Mouse (Mus musculus): ENCODE measurements around the gene Pakap. TPM values are rescaled to one million over a fixed set of nuclear protein-coding genes. Genes with fewer than 3 reads are reported as not detected.
A peak's percentile ranks its signal among the peaks of the same experiment; 100 is the strongest.

Gene Pakap
- polyA plus RNA-seq, 1 experiment, result 1.9 TPM

- DNase-seq (ENCODE audit: low read depth), result no peak
These were observed 17.8 kb upstream of the Pakap start for GRCm38 (mm10) chr4:57550216-57550615.

GRCm38 (mm10) chr4:57557102-57557501, 10.9 kb upstream of the Pakap start:
- TF ChIP-seq POLR2A (IDR thresholded peaks at IDR 0.05; ENCODE audit: borderline replicate concordance, extremely low read depth, insufficient read depth, insufficient read length, poor library complexity, severe bottlenecking), result no peak
- no peak for TF ChIP-seq CTCF (IDR thresholded peaks at IDR 0.05; ENCODE audit: borderline replicate concordance, extremely low read depth, insufficient read depth, insufficient read length)
- no peak for DNase-seq (ENCODE audit: low read depth)

More at GRCm38 (mm10) chr4:57550216-57550615, 17.8 kb upstream of the Pakap start:
- TF ChIP-seq POLR2A (IDR thresholded peaks at IDR 0.05; ENCODE audit: borderline replicate concordance, extremely low read depth, insufficient read depth, insufficient read length, poor library complexity, severe bottlenecking), result no peak
- TF ChIP-seq CTCF (IDR thresholded peaks at IDR 0.05; ENCODE audit: borderline replicate concordance, extremely low read depth, insufficient read depth, insufficient read length), result no peak

GRCm38 (mm10) chr4:57559438-57559837, 8.5 kb upstream of the Pakap start:
- TF ChIP-seq CTCF (IDR thresholded peaks at IDR 0.05; ENCODE audit: borderline replicate concordance, extremely low read depth, insufficient read depth, insufficient read length), result no peak
- TF ChIP-seq POLR2A (IDR thresholded peaks at IDR 0.05; ENCODE audit: borderline replicate concordance, extremely low read depth, insufficient read depth, insufficient read length, poor library complexity, severe bottlenecking), result no peak
- no peak for DNase-seq (ENCODE audit: low read depth)

GRCm38 (mm10) chr4:57560010-57560409, 8.0 kb upstream of the Pakap start:
- no peak for DNase-seq (ENCODE audit: low read depth)
- TF ChIP-seq CTCF (IDR thresholded peaks at IDR 0.05; ENCODE audit: borderline replicate concordance, extremely low read depth, insufficient read depth, insufficient read length) (no peak), POLR2A (IDR thresholded peaks at IDR 0.05; ENCODE audit: borderline replicate concordance, extremely low read depth, insufficient read depth, insufficient read length, poor library complexity, severe bottlenecking) (no peak)

GRCm38 (mm10) chr4:57561055-57561454, 6.9 kb upstream of the Pakap start:
- no peak for TF ChIP-seq POLR2A (IDR thresholded peaks at IDR 0.05; ENCODE audit: borderline replicate concordance, extremely low read depth, insufficient read depth, insufficient read length, poor library complexity, severe bottlenecking)
- peak; percentile 72 for DNase-seq (ENCODE audit: low read depth)

- DNase-seq (ENCODE audit: low read depth), result no peak
These were observed 2.7 kb upstream of the Pakap start for GRCm38 (mm10) chr4:57565283-57565682.

GRCm38 (mm10) chr4:57565811-57566210, 2.2 kb upstream of the Pakap start:
- no peak for DNase-seq (ENCODE audit: low read depth)
- no peak for TF ChIP-seq POLR2A (IDR thresholded peaks at IDR 0.05; ENCODE audit: borderline replicate concordance, extremely low read depth, insufficient read depth, insufficient read length, poor library complexity, severe bottlenecking)
- 0 out of 2 replicates have a peak, but pooled peaks have one; percentile 11 for TF ChIP-seq CTCF (IDR thresholded peaks at IDR 0.05; ENCODE audit: borderline replicate concordance, extremely low read depth, insufficient read depth, insufficient read length)

More at GRCm38 (mm10) chr4:57565283-57565682, 2.7 kb upstream of the Pakap start:
- no peak for TF ChIP-seq POLR2A (IDR thresholded peaks at IDR 0.05; ENCODE audit: borderline replicate concordance, extremely low read depth, insufficient read depth, insufficient read length, poor library complexity, severe bottlenecking)
- TF ChIP-seq CTCF (IDR thresholded peaks at IDR 0.05; ENCODE audit: borderline replicate concordance, extremely low read depth, insufficient read depth, insufficient read length), result no peak

GRCm38 (mm10) chr4:57568268-57569068, 489 bp downstream of the Pakap start:
- peak; percentile 45 for DNase-seq (ENCODE audit: low read depth)
- TF ChIP-seq POLR2A (IDR thresholded peaks at IDR 0.05; ENCODE audit: borderline replicate concordance, extremely low read depth, insufficient read depth, insufficient read length, poor library complexity, severe bottlenecking) (no peak), CTCF (IDR thresholded peaks at IDR 0.05; ENCODE audit: borderline replicate concordance, extremely low read depth, insufficient read depth, insufficient read length) (no peak)

- no peak for DNase-seq (ENCODE audit: low read depth)
These were observed 1.0 kb downstream of the Pakap start for GRCm38 (mm10) chr4:57569069-57569355.

GRCm38 (mm10) chr4:57569711-57570110, 1.7 kb downstream of the Pakap start:
- no peak for TF ChIP-seq CTCF (IDR thresholded peaks at IDR 0.05; ENCODE audit: borderline replicate concordance, extremely low read depth, insufficient read depth, insufficient read length)
- TF ChIP-seq POLR2A (IDR thresholded peaks at IDR 0.05; ENCODE audit: borderline replicate concordance, extremely low read depth, insufficient read depth, insufficient read length, poor library complexity, severe bottlenecking), result no peak
- no peak for DNase-seq (ENCODE audit: low read depth)

More at GRCm38 (mm10) chr4:57569069-57569355, 1.0 kb downstream of the Pakap start:
- no peak for TF ChIP-seq POLR2A (IDR thresholded peaks at IDR 0.05; ENCODE audit: borderline replicate concordance, extremely low read depth, insufficient read depth, insufficient read length, poor library complexity, severe bottlenecking)
- TF ChIP-seq CTCF (IDR thresholded peaks at IDR 0.05; ENCODE audit: borderline replicate concordance, extremely low read depth, insufficient read depth, insufficient read length), result no peak

- DNase-seq (ENCODE audit: low read depth), result no peak
- TF ChIP-seq CTCF (IDR thresholded peaks at IDR 0.05; ENCODE audit: borderline replicate concordance, extremely low read depth, insufficient read depth, insufficient read length) (no peak), POLR2A (IDR thresholded peaks at IDR 0.05; ENCODE audit: borderline replicate concordance, extremely low read depth, insufficient read depth, insufficient read length, poor library complexity, severe bottlenecking) (no peak)
These were observed 2.2 kb downstream of the Pakap start for GRCm38 (mm10) chr4:57570229-57570628.

GRCm38 (mm10) chr4:57574181-57574580, 6.2 kb downstream of the Pakap start:
- no peak for TF ChIP-seq CTCF (IDR thresholded peaks at IDR 0.05; ENCODE audit: borderline replicate concordance, extremely low read depth, insufficient read depth, insufficient read length)
- TF ChIP-seq POLR2A (IDR thresholded peaks at IDR 0.05; ENCODE audit: borderline replicate concordance, extremely low read depth, insufficient read depth, insufficient read length, poor library complexity, severe bottlenecking), result no peak
- no peak for DNase-seq (ENCODE audit: low read depth)
